Mouse (Mus musculus): Measurements from ENCODE around the gene Mms19.
"Not testable (repeated sequence)": the region's sequence is repeated elsewhere in the genome, so short reads cannot be mapped to it uniquely, and the experiment has no call there.

The Mms19 gene

GRCm38 (mm10) chr19:41933179-41934086, 47.5 kb downstream of the Mms19 start, which contains the start of the genes Exosc1 and Zdhhc16:
Gene Exosc1 (minus strand): TSS chr19:41933423.
Gene Zdhhc16 (plus strand): TSS chr19:41933480.
- peak; percentile 99 for ATAC-seq (ENCODE audit: low TSS enrichment)

- ATAC-seq (ENCODE audit: low TSS enrichment), result peak; percentile 44
These were observed 48.3 kb downstream of the Mms19 start for GRCm38 (mm10) chr19:41932686-41933085.

GRCm38 (mm10) chr19:41920412-41921067, 60.4 kb downstream of the Mms19 start:
- ATAC-seq (ENCODE audit: low TSS enrichment), result no peak

GRCm38 (mm10) chr19:41919471-41919870, 61.5 kb downstream of the Mms19 start:
- ATAC-seq (ENCODE audit: low TSS enrichment), result no peak

- ATAC-seq (ENCODE audit: low TSS enrichment), result no peak
These were observed 64.1 kb downstream of the Mms19 start for GRCm38 (mm10) chr19:41916853-41917252.

- no peak for ATAC-seq (ENCODE audit: low TSS enrichment)
These were observed 65.7 kb downstream of the Mms19 start for GRCm38 (mm10) chr19:41915294-41915693.

GRCm38 (mm10) chr19:41914592-41914882, 66.4 kb downstream of the Mms19 start:
- ATAC-seq (ENCODE audit: low TSS enrichment), result not testable (repeated sequence)

GRCm38 (mm10) chr19:41913774-41914591, 67.0 kb downstream of the Mms19 start:
- ATAC-seq (ENCODE audit: low TSS enrichment), result no peak

- peak; percentile 31 for ATAC-seq (ENCODE audit: low TSS enrichment)
These were observed 68.6 kb downstream of the Mms19 start for GRCm38 (mm10) chr19:41912121-41913080.

GRCm38 (mm10) chr19:41911178-41912073, 69.5 kb downstream of the Mms19 start, which contains the start of gene Pgam1:
Gene Pgam1 (plus strand): TSS chr19:41911923.
- ATAC-seq (ENCODE audit: low TSS enrichment), result peak; percentile 91

GRCm38 (mm10) chr19:41910396-41910795, 70.6 kb downstream of the Mms19 start:
- no peak for ATAC-seq (ENCODE audit: low TSS enrichment)

GRCm38 (mm10) chr19:41908736-41909135, 72.2 kb downstream of the Mms19 start:
- ATAC-seq (ENCODE audit: low TSS enrichment), result no peak

- 0 out of 2 replicates have a peak, but pooled peaks have one; percentile 32 for ATAC-seq (ENCODE audit: low TSS enrichment)
These were observed 73.7 kb downstream of the Mms19 start for GRCm38 (mm10) chr19:41907079-41907760.

- no peak; the same call in 1 of the 2 replicates for ATAC-seq (ENCODE audit: low TSS enrichment)
These were observed 74.5 kb downstream of the Mms19 start for GRCm38 (mm10) chr19:41906311-41907078.

- no peak for ATAC-seq (ENCODE audit: low TSS enrichment)
These were observed 75.7 kb downstream of the Mms19 start for GRCm38 (mm10) chr19:41905246-41905645.

GRCm38 (mm10) chr19:41902848-41903593, 77.9 kb downstream of the Mms19 start:
- ATAC-seq (ENCODE audit: low TSS enrichment), result no peak

- ATAC-seq (ENCODE audit: low TSS enrichment), result no peak
These were observed 79.3 kb downstream of the Mms19 start for GRCm38 (mm10) chr19:41901696-41902095.
